Mouse (Mus musculus) liver, embryonic 14.5 days (tissue): ENCODE measurements around the gene Hsd17b13.
A peak's percentile ranks its signal among the peaks of the same experiment; 100 is the strongest.

Experiments used
- CTCF ChIP-seq: IDR thresholded peaks from 2 replicates; pipeline ENCODE4 v1.5.1; 2016; ENCODE audit warnings: antibody characterized with exemption, low read depth, control low read depth
- EP300 ChIP-seq: IDR thresholded peaks from 2 replicates; pipeline ENCODE4 v1.6.1; 2016; ENCODE audit warnings: antibody characterized with exemption, low read depth

- TF ChIP-seq CTCF (peak; percentile 79), EP300 (no peak)
Observed at GRCm38 (mm10) chr5:103926398-103926797, 50.8 kb downstream of the Hsd17b13 start.
